Mouse (Mus musculus) spleen, adult 18-20 months (tissue): ENCODE data around the gene Nt5m.
"Not testable (repeated sequence)": the region's sequence is repeated elsewhere in the genome, so short reads cannot be mapped to it uniquely, and the experiment has no call there.

Experiments
- DNase-seq, 2 experiments: peaks; one replicate each; pipeline ENCODE4 v3.0.0; 2022; ENCODE audit warnings: mixed read lengths in 2 of 2

Nt5m gene

GRCm38 (mm10) chr11:59839008-59839458 lies at the start of gene Nt5m:
Gene Nt5m, plus strand, starts transcription at chr11:59839447.
- peak; percentile 89 to 91 for DNase-seq

- DNase-seq, result no peak
Measured at GRCm38 (mm10) chr11:59793390-59793789, 45.9 kb upstream of the Nt5m start.

GRCm38 (mm10) chr11:59800412-59800811 lies 38.8 kb upstream of the Nt5m start:
- DNase-seq, result no peak

GRCm38 (mm10) chr11:59801881-59802280 lies 37.4 kb upstream of the Nt5m start:
- no peak for DNase-seq

GRCm38 (mm10) chr11:59803516-59803915 lies 35.7 kb upstream of the Nt5m start:
- DNase-seq, result no peak

GRCm38 (mm10) chr11:59804409-59805110 lies 34.7 kb upstream of the Nt5m start:
- DNase-seq, result no peak

- DNase-seq, result no peak
Measured at GRCm38 (mm10) chr11:59805256-59805655, 34.0 kb upstream of the Nt5m start.

- no peak for DNase-seq
Measured at GRCm38 (mm10) chr11:59805656-59806055, 33.6 kb upstream of the Nt5m start.

- no peak for DNase-seq
Measured at GRCm38 (mm10) chr11:59808170-59808960, 30.9 kb upstream of the Nt5m start.

GRCm38 (mm10) chr11:59809071-59809669 lies 30.1 kb upstream of the Nt5m start:
- no peak for DNase-seq

GRCm38 (mm10) chr11:59809670-59810474 lies 29.4 kb upstream of the Nt5m start, which contains the start of gene Flcn:
Gene Flcn, minus strand, starts transcription at chr11:59810016.
- peak; percentile 76 to 82 for DNase-seq

- DNase-seq, result no peak
Measured at GRCm38 (mm10) chr11:59810480-59811158, 28.6 kb upstream of the Nt5m start.

- no peak for DNase-seq
Measured at GRCm38 (mm10) chr11:59811211-59811610, 28.0 kb upstream of the Nt5m start.

- no peak for DNase-seq
Measured at GRCm38 (mm10) chr11:59813276-59813675, 26.0 kb upstream of the Nt5m start.

GRCm38 (mm10) chr11:59814311-59814710 lies 24.9 kb upstream of the Nt5m start:
- DNase-seq, result no peak

- no peak for DNase-seq
Measured at GRCm38 (mm10) chr11:59814936-59815335, 24.3 kb upstream of the Nt5m start.

- no peak for DNase-seq
Measured at GRCm38 (mm10) chr11:59815482-59816065, 23.7 kb upstream of the Nt5m start.

- DNase-seq, result no peak
Measured at GRCm38 (mm10) chr11:59817916-59818315, 21.3 kb upstream of the Nt5m start.

GRCm38 (mm10) chr11:59821625-59822024 lies 17.6 kb upstream of the Nt5m start:
- DNase-seq, result no peak

GRCm38 (mm10) chr11:59837789-59838188 lies 1.5 kb upstream of the Nt5m start:
- DNase-seq, result not testable (repeated sequence)

GRCm38 (mm10) chr11:59838426-59838825 lies 821 bp upstream of the Nt5m start:
- no peak for DNase-seq
